Mouse (Mus musculus) ES-CJ7 (cell line): ENCODE measurements around the gene Slc6a4.
"Not testable (repeated sequence)": the region's sequence is repeated elsewhere in the genome, so short reads cannot be mapped to it uniquely, and the experiment has no call there.

Experiments used
- DNase-seq: peaks from one replicate; pipeline ENCODE4 v3.0.0; 2011; ENCODE audit warnings: low read depth, low spot score

Gene Slc6a4

GRCm38 (mm10) chr11:77018046-77018445 is 19.6 kb downstream of the Slc6a4 start:
- no peak for DNase-seq

DNA sequence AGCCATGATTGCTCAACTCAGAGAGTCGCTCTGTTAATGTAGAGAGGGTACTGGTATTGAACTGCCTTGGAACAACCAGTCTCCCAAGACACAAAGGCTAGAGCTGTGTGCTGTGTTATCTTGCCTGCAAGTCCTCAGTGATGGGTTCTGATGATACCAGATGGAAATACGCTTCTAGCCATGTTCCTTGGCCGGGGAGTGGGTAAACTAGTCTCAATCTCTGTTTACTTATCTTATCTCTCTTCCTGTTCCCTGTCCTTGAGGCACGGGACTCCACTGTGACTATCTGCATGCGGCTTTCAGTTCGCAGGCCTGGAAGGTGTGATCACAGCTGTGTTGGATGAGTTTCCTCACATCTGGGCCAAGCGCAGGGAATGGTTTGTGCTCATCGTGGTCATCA is 21.1 kb downstream of the Slc6a4 start:
- DNase-seq, result no peak

DNA sequence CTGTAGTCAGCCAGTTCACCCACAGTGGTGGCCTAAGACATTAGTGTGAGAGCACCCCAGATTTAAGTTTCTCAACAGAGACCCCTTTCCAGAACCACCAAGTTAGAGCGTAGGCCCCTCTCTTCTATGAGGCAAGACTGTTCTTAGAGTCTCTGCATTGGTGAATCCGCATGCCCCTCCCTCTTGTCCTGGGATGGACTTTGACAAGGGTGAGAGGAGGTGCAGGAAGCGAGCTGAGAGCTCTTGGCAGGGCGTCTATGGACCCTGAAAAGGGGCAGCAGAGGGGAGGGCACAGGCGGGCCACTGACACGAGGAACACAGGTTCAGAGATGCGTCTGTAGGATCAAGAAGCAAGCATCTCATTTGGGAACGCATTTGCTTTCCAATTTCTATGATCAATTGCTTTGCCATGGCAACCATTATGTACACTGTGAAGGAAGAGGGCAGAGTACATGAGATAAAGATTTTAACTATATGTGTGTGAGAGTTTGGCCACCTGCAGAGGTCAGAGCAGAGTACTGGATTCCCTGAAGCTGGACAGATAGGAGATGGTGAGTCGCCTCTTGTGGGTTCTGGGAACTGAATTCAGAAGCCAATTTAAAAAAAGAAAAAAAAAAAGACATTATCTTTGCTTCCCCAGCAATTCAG is 23.5 kb downstream of the Slc6a4 start:
- DNase-seq, result no peak

DNA sequence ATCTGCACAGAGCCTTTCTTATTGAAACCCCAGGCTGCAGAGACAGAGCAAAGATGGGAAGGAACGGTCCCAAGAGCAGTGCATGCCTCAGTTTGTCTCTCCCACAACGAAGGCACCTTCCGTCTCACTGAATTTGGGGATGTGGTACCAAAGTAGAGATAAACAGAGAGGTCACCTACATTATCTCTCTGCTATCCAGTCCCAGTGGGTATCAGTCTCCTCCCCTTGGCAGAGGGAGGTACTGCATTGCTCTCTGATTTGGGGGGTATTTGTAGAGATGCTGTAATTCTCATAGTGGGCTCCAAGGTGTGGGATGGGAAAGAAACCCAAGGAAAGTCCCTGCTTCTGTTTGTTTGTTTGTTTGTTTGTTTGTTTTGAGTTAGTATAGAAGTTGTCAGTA is 28.2 kb downstream of the Slc6a4 start:
- no peak for DNase-seq

DNA sequence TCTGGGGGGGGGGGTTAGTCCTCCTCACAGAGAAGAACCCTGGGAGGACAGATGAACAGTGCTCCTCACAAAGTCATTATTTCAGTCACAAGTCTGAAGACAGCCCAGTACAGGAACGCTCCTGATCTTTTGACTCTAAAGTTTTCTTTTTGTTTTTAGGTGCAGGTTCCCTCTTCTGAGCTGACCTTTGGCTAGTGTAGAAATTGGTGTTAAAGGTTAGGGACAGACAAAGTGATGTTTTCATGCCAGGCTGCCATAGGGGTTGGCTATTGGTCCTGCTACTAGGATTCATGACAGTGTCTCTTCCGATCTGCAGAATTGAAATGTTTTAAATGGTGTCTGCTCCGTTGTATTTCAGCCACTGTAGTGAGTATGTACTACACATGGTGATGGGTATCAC is 29.8 kb downstream of the Slc6a4 start:
- no peak for DNase-seq

DNA sequence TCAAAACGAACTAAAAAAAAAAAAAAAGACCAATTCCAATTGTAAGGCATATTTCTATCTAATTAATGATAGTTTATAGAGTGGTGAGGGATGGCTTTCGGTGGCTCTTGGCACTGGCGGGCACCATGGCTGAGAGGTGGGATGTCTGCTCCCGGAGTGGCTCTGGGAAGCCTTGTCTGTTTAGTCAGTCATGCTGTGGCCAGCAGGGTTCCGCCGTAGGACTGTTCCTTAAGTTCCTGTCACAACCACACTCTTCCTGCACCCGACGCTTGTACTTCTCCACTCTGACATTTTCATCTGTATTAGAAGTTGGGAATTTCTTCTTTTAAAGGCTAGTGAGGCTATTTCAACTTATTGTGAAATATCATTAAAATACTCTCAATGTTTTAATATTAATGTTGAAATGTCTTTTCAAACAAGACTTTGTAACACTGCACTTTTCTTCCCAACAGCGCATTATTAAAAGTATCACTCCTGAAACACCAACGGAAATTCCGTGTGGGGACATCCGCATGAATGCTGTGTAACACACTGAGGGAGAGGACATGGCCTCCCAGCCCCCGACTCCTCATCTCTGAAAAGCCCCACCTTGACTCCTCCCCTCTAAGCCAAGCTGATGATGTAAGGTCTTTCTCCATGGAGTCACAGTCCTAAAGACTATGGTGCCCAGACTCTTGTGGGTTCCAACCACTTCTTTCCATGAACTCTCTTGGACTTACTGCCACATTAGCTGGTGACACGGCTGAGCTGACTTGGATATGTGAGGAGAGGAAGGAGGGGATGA is 32.9 kb downstream of the Slc6a4 start:
- DNase-seq, result no peak

- DNase-seq, result no peak
Measured at GRCm38 (mm10) chr11:77041891-77042290, 43.5 kb downstream of the Slc6a4 start.

DNA sequence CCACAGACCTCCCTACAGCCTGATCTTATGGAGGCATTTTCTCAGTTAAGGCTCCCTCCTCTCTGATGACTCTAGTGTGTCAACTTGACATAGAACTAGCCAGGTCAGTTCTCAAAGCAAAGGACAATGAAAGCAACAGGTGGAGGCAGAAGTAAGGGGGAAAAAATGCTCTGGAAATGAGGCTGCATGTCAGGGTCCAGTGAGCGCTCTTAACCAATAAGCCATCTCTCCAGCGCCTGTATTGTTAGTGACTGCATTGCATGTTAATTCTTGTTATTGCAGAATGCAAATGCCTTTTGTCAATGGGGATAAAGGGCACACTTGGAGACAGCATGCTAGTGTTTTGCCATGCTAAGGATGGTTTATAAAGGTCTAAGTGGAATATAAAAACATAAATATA is 44.4 kb downstream of the Slc6a4 start:
- no peak for DNase-seq

GRCm38 (mm10) chr11:77061951-77062350 is 63.5 kb downstream of the Slc6a4 start:
- DNase-seq, result no peak

DNA sequence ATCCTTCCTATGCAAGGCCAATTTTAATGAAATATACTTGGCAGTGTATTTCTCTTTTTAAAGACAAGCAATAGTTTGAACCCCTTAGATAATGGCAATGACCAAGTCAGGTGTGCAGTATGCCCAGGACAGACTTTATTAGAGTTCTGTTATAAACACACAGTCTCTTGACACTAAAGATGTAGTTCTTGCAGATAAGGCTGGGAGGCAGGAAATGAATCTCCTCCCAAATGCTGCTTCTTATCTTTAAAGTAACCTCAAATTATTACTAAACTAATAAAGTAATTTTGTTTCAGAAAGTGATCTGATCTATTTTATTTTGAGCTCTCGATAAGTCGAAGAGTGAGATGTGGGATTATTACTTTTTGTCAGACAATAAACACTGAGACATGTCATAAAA is 65.0 kb downstream of the Slc6a4 start:
- DNase-seq, result no peak

DNA sequence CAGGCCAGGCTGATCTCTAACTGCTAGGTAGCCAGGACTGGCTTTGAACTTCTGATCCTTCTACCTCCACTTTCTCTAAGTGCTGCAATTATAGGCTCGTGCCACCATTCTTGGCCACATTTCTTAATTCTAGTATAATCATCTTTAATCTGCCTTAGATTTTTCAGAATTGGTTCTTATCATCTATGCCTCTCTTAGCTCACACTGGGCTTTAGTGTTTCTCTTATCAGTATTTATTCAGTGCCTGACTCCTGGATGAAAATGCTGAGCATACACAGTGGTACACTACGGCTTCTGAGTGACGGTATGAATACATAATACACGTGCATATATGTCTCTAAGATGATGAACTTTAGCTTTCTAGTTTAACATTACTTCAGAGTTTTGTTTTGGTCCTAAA is 70.4 kb downstream of the Slc6a4 start:
- no peak for DNase-seq

GRCm38 (mm10) chr11:77070721-77071120 is 72.3 kb downstream of the Slc6a4 start:
- no peak for DNase-seq

DNA sequence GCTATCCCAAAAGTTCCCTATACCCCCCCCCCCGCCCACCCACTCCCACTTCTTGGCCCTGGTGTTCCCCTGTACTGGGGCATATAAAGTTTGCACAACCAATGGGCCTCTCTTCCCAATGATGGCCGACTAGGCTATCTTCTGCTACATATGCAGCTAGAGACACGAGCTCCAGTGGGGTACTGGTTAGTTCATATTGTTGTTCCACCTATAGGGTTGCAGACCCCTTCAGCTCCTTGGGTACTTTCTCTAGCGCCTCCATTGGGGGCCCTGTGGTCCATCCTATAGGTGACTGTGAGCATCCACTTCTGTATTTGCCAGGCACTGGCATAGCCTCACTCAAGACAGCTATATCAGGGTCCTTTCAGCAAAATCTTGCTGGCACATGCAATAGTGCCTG is 78.9 kb downstream of the Slc6a4 start:
- not testable (repeated sequence) for DNase-seq

GRCm38 (mm10) chr11:77077792-77078191 is 79.4 kb downstream of the Slc6a4 start:
- peak; percentile 20 for DNase-seq

DNA sequence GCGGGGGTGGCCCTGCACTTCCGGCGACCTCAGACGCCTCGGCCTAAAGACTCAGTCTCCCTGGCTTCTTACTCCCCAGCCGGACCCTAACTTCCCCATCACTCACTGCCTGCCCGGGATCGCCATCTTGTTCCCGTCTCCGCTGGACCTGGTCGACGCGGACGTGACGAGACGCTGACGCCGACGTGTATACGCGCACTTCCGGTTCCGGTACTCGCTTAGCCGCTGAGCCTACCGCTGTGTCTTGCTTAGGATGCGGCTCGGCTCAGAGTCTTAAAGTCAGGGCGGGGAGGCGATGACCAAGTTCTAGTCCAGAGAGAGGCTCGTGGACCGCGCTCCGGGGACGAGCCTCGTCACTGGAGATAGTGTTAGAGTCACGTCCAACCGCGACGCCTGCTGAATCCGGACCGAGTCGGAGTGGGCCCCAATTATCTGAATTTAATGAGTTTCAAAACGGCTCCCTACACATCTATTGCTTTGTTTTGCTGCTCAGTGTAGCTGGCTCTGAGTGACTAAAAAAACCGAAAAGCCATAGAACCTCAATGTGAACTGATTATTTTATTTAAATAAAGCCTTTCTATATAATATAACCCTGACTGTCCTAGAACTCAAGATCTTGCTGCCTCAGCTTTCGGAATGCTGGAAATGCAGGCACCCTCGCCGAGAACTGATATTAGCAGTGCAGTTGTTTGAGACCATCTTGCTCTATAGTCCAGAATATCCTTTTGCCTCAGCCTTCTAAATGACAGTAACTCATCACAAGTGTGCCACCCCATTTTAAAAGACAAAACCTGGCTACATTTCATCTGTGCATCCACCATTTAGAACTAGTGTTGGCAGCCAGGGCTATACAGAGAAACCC is 80.1 kb downstream of the Slc6a4 start, which contains the start of gene Nsrp1:
Gene Nsrp1 (minus strand): TSS at position 163 of the 862 bp plus-strand sequence.
- DNase-seq, result peak; percentile 95

DNA sequence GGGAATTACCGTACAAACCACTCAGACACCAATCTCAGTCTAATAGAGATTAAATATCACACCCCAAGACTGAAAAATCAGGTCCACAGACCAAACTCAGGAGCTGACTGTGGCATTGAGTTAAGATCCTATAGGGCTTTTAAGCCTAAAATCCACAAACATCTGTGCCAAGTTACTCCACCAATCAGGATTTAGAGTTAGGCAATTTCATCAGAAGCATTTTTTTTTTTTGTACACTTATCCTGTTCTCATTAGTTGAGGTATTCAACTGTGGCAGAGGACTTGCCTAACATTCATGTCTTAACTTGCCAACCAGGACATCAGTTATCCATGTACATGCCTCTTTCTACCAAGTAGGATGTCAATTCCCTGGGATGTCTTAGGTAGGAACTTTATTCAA is 81.0 kb downstream of the Slc6a4 start:
- DNase-seq, result no peak
